Mouse (Mus musculus) lung, postnatal 25 days (tissue): ENCODE results near the gene Zfp503.

Source experiments
- DNase-seq: peaks from one replicate; pipeline ENCODE4 v3.0.0; 2022; ENCODE audit warnings: low spot score

Zfp503 gene

GRCm38 (mm10) chr14:21989291-21989913 is at the start of gene Zfp503:
Gene Zfp503, minus strand, starts transcription at chr14:21989601.
- peak; percentile 70 for DNase-seq

GRCm38 (mm10) chr14:22037498-22038131 is 48.2 kb upstream of the Zfp503 start:
- DNase-seq: no peak

GRCm38 (mm10) chr14:22036802-22037497 is 47.5 kb upstream of the Zfp503 start:
- no peak for DNase-seq

- no peak for DNase-seq
Measured at GRCm38 (mm10) chr14:22036338-22036737, 46.9 kb upstream of the Zfp503 start.

GRCm38 (mm10) chr14:22035900-22036299 is 46.5 kb upstream of the Zfp503 start:
- DNase-seq: no peak

GRCm38 (mm10) chr14:22023533-22023932 is 34.1 kb upstream of the Zfp503 start:
- no peak for DNase-seq

- peak; percentile 70 for DNase-seq
Measured at GRCm38 (mm10) chr14:22020885-22021284, 31.5 kb upstream of the Zfp503 start.

GRCm38 (mm10) chr14:22019949-22020845 is 30.8 kb upstream of the Zfp503 start:
- DNase-seq: no peak

GRCm38 (mm10) chr14:22019252-22019948 is 30.0 kb upstream of the Zfp503 start, which contains the start of gene Lrmda:
Gene Lrmda, plus strand, starts transcription at chr14:22019712.
- DNase-seq: peak; percentile 89

- peak; percentile 42 for DNase-seq
Measured at GRCm38 (mm10) chr14:22017011-22017410, 27.6 kb upstream of the Zfp503 start.

GRCm38 (mm10) chr14:22014781-22015180 is 25.4 kb upstream of the Zfp503 start:
- peak; percentile 83 for DNase-seq

- no peak for DNase-seq
Measured at GRCm38 (mm10) chr14:22014315-22014714, 24.9 kb upstream of the Zfp503 start.

- DNase-seq: no peak
Measured at GRCm38 (mm10) chr14:22007006-22007405, 17.6 kb upstream of the Zfp503 start.

- no peak for DNase-seq
Measured at GRCm38 (mm10) chr14:22004943-22005342, 15.5 kb upstream of the Zfp503 start.

- no peak for DNase-seq
Measured at GRCm38 (mm10) chr14:22003631-22004030, 14.2 kb upstream of the Zfp503 start.

- DNase-seq: no peak
Measured at GRCm38 (mm10) chr14:22003231-22003630, 13.8 kb upstream of the Zfp503 start.

GRCm38 (mm10) chr14:21999588-21999987 is 10.2 kb upstream of the Zfp503 start:
- no peak for DNase-seq

GRCm38 (mm10) chr14:21995031-21995754 is 5.8 kb upstream of the Zfp503 start:
- DNase-seq: peak; percentile 86

GRCm38 (mm10) chr14:21994061-21994990 is 4.9 kb upstream of the Zfp503 start:
- no peak for DNase-seq
